Mouse (Mus musculus): ENCODE data around the gene Gpc1. TPM values are rescaled to one million over a fixed set of nuclear protein-coding genes. Genes with fewer than 3 reads are reported as not detected.

The Gpc1 gene
- 28.3 and 48.2 TPM in 2 replicates for polyA plus RNA-seq (2012; rRNA removed; ENCODE audit: low replicate concordance)

DNA sequence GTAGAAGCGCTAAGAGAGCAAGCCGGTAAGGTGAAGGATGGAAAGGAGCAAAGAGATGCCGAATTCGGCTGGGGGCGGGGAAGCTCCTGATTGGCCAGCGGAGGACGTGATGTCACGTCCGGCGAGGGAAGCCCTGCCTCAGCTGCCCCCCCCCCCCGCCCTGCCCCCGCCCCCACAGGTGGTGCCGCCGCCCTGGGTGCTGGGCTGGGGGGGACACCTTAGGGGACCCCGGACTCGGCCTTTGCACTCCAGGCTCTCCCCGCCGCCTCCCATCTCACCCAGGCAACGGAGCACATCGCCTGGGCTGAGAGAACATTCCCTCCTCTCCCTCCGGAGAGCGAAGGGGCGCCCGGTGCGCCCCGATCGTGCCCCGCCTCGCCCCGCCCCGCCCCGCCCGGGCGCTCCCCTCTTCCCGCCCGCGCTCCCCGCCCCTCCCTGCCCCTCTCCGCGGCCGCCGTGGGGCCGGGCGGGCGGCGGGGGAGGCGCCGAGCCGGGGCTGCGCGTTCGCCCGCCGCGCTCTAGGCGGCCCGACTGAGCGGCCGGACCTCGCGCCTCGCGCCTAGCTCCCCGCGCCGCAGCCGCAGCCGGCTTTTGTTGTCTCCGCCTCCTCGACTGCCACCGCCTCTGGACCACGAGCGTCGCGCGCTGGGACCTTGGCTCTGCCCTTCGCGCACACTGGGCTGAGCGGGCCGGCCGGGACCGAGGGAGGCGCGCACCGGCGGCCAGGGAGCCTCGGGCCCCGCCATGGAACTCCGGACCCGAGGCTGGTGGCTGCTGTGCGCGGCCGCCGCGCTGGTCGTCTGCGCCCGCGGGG is at the start of gene Gpc1:
Gene Gpc1 (plus strand): TSS at position 458 of the 814 bp plus-strand sequence.

GRCm38 (mm10) chr1:92902786-92903185 is 71.3 kb downstream of the Gpc1 start, which contains the start of gene Ankmy1:
Gene Ankmy1, minus strand, starts transcription at chr1:92902906.

GRCm38 (mm10) chr1:92906779-92907631 is 75.6 kb downstream of the Gpc1 start, which contains the start of gene Dusp28:
Gene Dusp28, plus strand, starts transcription at chr1:92906981.

Other genes with a start within 250 kb of the Gpc1 start
- gene Olfr1412, start 245.9 kb upstream of the Gpc1 start, polyA plus RNA-seq (2012; rRNA removed; ENCODE audit: low replicate concordance) = not detected in 2 replicates
- gene Olfr1411, start 237.2 kb upstream of the Gpc1 start, polyA plus RNA-seq (2012; rRNA removed; ENCODE audit: low replicate concordance) = not detected in 2 replicates
- not detected in 2 replicates for gene Olfr1410, start 225.9 kb upstream of the Gpc1 start, polyA plus RNA-seq (2012; rRNA removed; ENCODE audit: low replicate concordance)
- gene Olfr12, start 213.9 kb upstream of the Gpc1 start, polyA plus RNA-seq (2012; rRNA removed; ENCODE audit: low replicate concordance) = not detected in 2 replicates
- 79.5 and 115 TPM in 2 replicates for gene Cops9, start 189.7 kb upstream of the Gpc1 start, polyA plus RNA-seq (2012; rRNA removed; ENCODE audit: low replicate concordance)
- 0.81 and 1.2 TPM in 2 replicates for gene Otos, start 182.8 kb upstream of the Gpc1 start, polyA plus RNA-seq (2012; rRNA removed; ENCODE audit: low replicate concordance)
- gene Ankmy1, start 71.3 kb downstream of the Gpc1 start, polyA plus RNA-seq (2012; rRNA removed; ENCODE audit: low replicate concordance) = 0.17 and 0.23 TPM in 2 replicates
- gene Dusp28, start 75.3 kb downstream of the Gpc1 start, polyA plus RNA-seq (2012; rRNA removed; ENCODE audit: low replicate concordance) = 30.0 and 42.4 TPM in 2 replicates
- 207 and 319 TPM in 2 replicates for gene Rnpepl1, start 79.1 kb downstream of the Gpc1 start, polyA plus RNA-seq (2012; rRNA removed; ENCODE audit: low replicate concordance)
- gene Capn10, start 102.7 kb downstream of the Gpc1 start, polyA plus RNA-seq (2012; rRNA removed; ENCODE audit: low replicate concordance) = 21.3 and 25.7 TPM in 2 replicates
- 5.6 and 6.3 TPM in 2 replicates for gene Gpr35, start 119.2 kb downstream of the Gpc1 start, polyA plus RNA-seq (2012; rRNA removed; ENCODE audit: low replicate concordance)
- not detected in 2 replicates for gene Aqp12, start 174.7 kb downstream of the Gpc1 start, polyA plus RNA-seq (2012; rRNA removed; ENCODE audit: low replicate concordance)

All from mammary gland, adult 2 months (tissue).